Mouse (Mus musculus) forebrain, embryonic 16.5 days (tissue): ENCODE measurements around the gene Bsx. TPM values are rescaled to one million over a fixed set of nuclear protein-coding genes. Genes with fewer than 3 reads are reported as not detected.

Experiments
- ATAC-seq: fragments of 200-750 bp; cut with Nextera tagmentation; 2 replicates; pipeline ENCODE4 v1.8.0; 2017; ENCODE audit warnings: mild to moderate bottlenecking, moderate library complexity
- H3K27ac ChIP-seq: fragments of 300-500 bp; sonication (generic); 2 replicates; pipeline ENCODE4 v1.5.1; 2014; ENCODE audit warnings: low read length, control low read depth
- H3K27me3 ChIP-seq: fragments of 300-500 bp; sonication (generic); replicated peaks from 2 replicates; pipeline ENCODE4 v1.6.1; 2014; ENCODE audit warnings: low read length; ENCODE audit not compliant: control insufficient read depth, insufficient read depth
- H3K36me3 ChIP-seq: fragments of 300-500 bp; sonication (generic); 2 replicates; pipeline ENCODE4 v1.6.1; 2014; ENCODE audit not compliant: control insufficient read depth, insufficient read depth
- H3K4me1 ChIP-seq: fragments of 300-500 bp; sonication (generic); replicated peaks from 2 replicates; pipeline ENCODE4 v1.6.1; 2014; ENCODE audit warnings: low read length; ENCODE audit not compliant: control insufficient read depth, insufficient read depth
- H3K4me2 ChIP-seq: fragments of 300-500 bp; sonication (generic); 2 replicates; pipeline ENCODE4 v1.6.1; 2014; ENCODE audit warnings: mild to moderate bottlenecking, low read length, control low read depth
- H3K4me3 ChIP-seq: fragments of 300-500 bp; sonication (generic); replicated peaks from 2 replicates; pipeline ENCODE4 v1.5.1; 2014; ENCODE audit warnings: mild to moderate bottlenecking, low read length, control low read depth
- H3K9ac ChIP-seq: fragments of 300-500 bp; sonication (generic); replicated peaks from 2 replicates; pipeline ENCODE4 v1.6.1; 2014; ENCODE audit warnings: low read depth, low read length, control low read depth
- H3K9me3 ChIP-seq: fragments of 300-500 bp; sonication (generic); 2 replicates; pipeline ENCODE4 v1.6.1; 2016; ENCODE audit warnings: low read length; ENCODE audit not compliant: control insufficient read depth
- WGBS: fragments of 180-500 bp; shearing (Covaris S2); extraction: QIAGEN DNeasy Blood & Tissue Kit; methylation state at CpG from one replicate; pipeline ENCODE4 v1.1.7; 2014; 5-methylcytosine and 5-hydroxymethylcytosine counted together
- polyA plus RNA-seq: library from polyadenylated mRNA; unstranded; fragments of >200 nt; fragmentation: Nextera tagmentation; extraction: Ambion mirVana; gene quantifications from 2 replicates; pipeline ENCODE4 v1.2.1, GENCODE M21; 2015

Gene Bsx
- polyA plus RNA-seq: 0.29 and 0.61 TPM in 2 replicates

DNA sequence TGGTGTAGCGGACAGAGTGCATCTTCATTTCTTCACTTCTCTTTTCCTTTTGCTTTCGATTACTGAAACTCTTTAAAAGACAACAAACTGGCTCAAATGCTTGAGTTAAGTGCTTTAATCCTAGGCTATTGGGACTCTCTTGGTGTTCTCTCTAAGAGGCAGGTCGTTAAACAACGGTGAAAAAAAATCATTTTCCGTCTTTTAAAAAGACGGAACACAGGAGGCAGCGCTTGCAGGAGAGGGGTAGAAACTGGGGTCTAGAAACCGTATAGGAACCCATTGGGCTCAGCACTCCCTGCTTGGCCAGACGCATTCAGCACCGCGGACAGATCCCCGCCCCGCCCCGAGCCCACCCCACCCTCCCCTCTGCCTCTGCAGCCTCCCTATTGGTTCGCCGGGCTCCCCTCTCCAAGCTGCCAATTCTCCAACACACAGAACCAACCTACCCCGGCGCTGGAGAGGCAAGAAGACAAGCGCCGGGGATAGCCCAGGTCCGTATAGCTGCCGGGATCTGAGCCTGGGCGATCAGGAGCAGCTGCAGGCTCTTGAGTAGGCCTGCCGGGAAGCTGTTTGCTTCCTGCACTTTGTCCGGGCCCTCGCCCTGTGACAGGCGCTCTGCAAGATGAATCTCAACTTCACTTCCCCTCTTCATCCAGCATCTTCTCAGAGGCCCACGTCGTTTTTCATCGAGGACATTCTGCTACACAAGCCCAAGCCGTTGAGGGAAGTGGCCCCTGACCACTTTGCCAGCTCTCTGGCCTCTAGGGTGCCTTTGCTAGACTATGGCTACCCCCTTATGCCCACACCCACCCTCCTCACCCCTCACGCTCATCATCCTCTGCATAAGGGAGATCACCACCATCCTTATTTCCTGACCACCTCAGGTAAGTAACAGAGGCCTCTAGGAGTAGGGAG lies at the start of gene Bsx:
TSS of gene Bsx (plus strand) at position 572 of the 915 bp plus-strand sequence.
- Histone ChIP-seq H3K4me3 (no peak within 1 kb of the TSS), H3K4me1 (peaks cover 16% of the 10 kb centered on the region), H3K4me2 (no peak within 1 kb of the TSS), H3K9ac (no peak within 1 kb of the TSS), H3K9me3 (no peaks in the 10 kb centered on the region), H3K36me3 (no peaks in the 10 kb centered on the region), H3K27ac (no peak within 1 kb of the TSS), H3K27me3 (peaks cover 56% of the 10 kb centered on the region)
- peak; percentile 75 for ATAC-seq
- WGBS: 2% methylated on average over 32 of the region's 32 CpGs

DNA sequence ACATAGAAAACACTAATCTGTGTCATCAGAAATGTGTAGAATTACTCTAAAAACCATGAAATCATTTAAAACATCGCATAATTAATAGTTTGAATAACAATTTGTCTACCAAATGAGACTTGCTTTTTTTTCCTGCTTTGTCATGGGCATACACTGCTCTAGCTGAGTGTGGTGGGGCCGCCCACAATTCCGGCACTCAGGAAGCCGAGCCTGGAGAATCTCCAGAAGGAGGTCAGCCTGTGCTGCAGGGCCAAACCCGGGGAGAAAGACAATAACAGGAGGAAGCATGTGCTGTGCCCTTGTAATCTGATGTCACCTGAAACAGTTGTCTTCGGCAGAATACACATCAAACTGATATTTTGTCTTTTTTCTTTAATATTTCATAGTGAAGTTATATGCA lies 48.3 kb upstream of the Bsx start:
- H3K9ac ChIP-seq: no peak overlapping the region
- WGBS: 41% methylated on average over 6 of the region's 6 CpGs
- peaks cover 7% of the 10 kb centered on the region; the same call in 1 of the 2 replicates for H3K4me1 ChIP-seq
- H3K36me3 ChIP-seq: no peaks in the 10 kb centered on the region
- H3K9me3 ChIP-seq: no peaks in the 10 kb centered on the region
- peak; percentile 39; the same call in 1 of the 2 replicates for ATAC-seq
- no peak overlapping the region for H3K4me2 ChIP-seq
- H3K4me3 ChIP-seq: no peak overlapping the region
- no peaks in the 10 kb centered on the region for H3K27me3 ChIP-seq
- H3K27ac ChIP-seq: no peak overlapping the region

DNA sequence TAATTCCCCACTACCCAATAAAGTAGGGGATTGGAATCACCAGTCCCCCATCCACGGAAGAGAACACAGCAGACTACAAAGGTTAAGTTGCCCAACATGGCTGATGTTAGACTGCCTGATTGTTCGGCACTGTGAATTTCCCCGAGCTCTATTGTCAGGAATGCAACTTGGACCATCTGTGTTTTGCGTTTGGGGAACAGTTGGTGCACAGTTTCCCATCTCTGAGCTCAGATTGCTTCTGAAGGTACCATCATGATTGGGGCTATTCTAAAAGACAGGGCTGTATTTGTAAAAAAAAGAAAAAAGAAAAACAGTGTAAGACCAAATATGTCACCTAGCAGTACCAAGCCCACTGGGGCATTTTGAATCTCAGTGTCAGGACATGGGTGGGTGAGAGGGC lies 46.6 kb upstream of the Bsx start:
- no peaks in the 10 kb centered on the region for H3K27me3 ChIP-seq
- 52% methylated on average over 4 of the region's 4 CpGs for WGBS
- ATAC-seq: no peak

DNA sequence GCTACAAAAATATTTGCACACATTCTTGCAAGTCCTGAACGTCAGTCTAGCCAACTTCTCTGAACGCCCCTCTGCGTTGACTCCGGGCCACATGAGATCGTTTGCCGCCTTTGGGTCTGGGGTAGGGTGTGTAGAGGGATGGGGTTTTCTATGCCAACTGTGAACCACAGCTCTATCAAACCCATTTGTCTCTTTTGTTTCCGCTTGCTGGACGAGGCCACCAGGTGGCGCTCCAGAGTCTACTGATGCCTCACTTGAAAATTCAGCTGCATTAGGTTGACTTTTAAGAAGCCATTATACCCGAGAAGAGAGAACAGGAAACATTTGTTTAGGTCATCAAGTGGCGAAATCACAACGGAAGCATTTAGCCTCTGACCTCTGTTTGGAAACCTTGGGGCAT lies 39.4 kb upstream of the Bsx start:
- no peak overlapping the region for H3K4me3 ChIP-seq
- peak; percentile 49; the same call in 1 of the 2 replicates for ATAC-seq
- H3K9ac ChIP-seq: no peak overlapping the region
- no peaks in the 10 kb centered on the region for H3K36me3 ChIP-seq
- peaks cover 3% of the 10 kb centered on the region; the same call in 1 of the 2 replicates for H3K27me3 ChIP-seq
- no peak overlapping the region for H3K4me2 ChIP-seq
- H3K27ac ChIP-seq: no peak overlapping the region
- 5% methylated on average over 12 of the region's 12 CpGs for WGBS
- H3K9me3 ChIP-seq: no peaks in the 10 kb centered on the region
- H3K4me1 ChIP-seq: no peaks in the 10 kb centered on the region

More for the DNA sequence above, 46.6 kb upstream of the Bsx start:
- H3K4me1 ChIP-seq: no peaks in the 10 kb centered on the region
- H3K9me3 ChIP-seq: no peaks in the 10 kb centered on the region
- H3K36me3 ChIP-seq: no peaks in the 10 kb centered on the region
- no peak overlapping the region for H3K4me3 ChIP-seq
- no peak overlapping the region for H3K4me2 ChIP-seq
- no peak overlapping the region for H3K27ac ChIP-seq
- no peak overlapping the region for H3K9ac ChIP-seq

DNA sequence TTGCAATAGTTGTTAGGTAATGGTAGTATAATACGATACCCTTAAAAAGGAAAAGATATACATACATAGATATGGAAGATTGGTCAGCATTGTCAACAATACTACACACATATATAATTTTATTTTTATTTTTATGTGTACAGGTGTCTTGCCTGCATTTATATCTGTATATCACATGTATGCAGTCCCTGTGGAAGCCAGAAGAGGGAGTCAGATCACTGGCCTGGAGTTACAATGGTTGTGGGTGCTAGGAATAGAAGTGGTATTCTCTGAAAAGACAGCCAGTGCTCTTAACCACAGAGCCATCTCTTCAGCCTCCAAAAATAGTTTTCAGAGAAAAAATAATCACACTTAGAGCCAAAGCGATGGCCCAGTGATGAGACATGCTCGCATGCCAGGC lies 37.2 kb upstream of the Bsx start:
- no peaks in the 10 kb centered on the region for H3K36me3 ChIP-seq
- H3K4me1 ChIP-seq: no peaks in the 10 kb centered on the region
- H3K4me2 ChIP-seq: no peak overlapping the region
- peaks cover 3% of the 10 kb centered on the region; the same call in 1 of the 2 replicates for H3K27me3 ChIP-seq
- no peaks in the 10 kb centered on the region for H3K9me3 ChIP-seq
- 90% methylated on average over 3 of the region's 3 CpGs for WGBS
- H3K27ac ChIP-seq: no peak overlapping the region
- no peak overlapping the region for H3K9ac ChIP-seq
- ATAC-seq: no peak
- H3K4me3 ChIP-seq: no peak overlapping the region

DNA sequence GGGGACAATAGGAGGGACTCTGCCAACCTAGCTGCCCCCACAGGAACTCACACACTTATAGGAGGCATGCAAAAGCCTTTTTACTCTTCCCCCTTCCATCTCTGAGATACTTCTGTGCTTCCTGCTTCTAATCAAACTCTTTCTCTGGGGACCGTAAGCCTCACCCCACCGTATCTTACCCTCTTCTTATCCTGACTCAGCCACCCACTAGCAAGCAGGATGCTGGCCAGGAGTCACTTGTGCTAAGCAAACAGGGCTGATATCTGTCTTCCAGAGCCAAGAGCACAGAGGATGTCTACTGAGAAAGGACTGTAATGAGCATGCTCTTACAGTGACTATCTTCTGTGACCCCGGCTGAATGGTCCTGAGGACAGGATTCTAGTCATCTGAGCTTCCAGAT lies 34.3 kb upstream of the Bsx start:
- peaks cover 3% of the 10 kb centered on the region; the same call in 1 of the 2 replicates for H3K27me3 ChIP-seq
- H3K4me3 ChIP-seq: no peak overlapping the region
- no peaks in the 10 kb centered on the region for H3K4me1 ChIP-seq
- no peak for ATAC-seq
- no peak overlapping the region for H3K27ac ChIP-seq
- WGBS: 88% methylated on average over 3 of the region's 3 CpGs
- no peaks in the 10 kb centered on the region for H3K36me3 ChIP-seq
- no peak overlapping the region for H3K4me2 ChIP-seq
- no peak overlapping the region for H3K9ac ChIP-seq
- no peaks in the 10 kb centered on the region for H3K9me3 ChIP-seq

DNA sequence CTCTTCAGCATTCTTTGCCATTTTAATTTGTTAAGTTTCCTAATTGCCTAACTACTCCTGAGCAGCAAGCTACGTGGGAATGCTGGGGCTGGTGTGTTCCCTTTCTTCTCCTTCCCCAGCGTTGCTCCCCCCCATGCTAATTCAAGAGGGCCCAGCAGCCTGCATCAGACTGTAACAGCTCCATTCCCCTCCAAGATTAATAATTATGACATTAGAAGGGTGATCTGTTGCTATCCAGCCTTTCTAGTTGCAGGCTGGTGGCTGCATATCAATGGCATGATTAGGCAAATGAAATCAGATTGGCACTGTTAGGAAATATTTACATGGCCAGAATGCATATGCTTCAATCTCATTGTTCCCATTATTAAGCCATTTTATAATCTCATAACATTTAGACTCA lies 22.4 kb upstream of the Bsx start:
- Histone ChIP-seq H3K9ac (no peak overlapping the region), H3K36me3 (no peaks in the 10 kb centered on the region), H3K4me3 (no peak overlapping the region), H3K4me2 (no peak overlapping the region), H3K4me1 (no peaks in the 10 kb centered on the region), H3K9me3 (no peaks in the 10 kb centered on the region), H3K27me3 (peaks cover 25% of the 10 kb centered on the region), H3K27ac (no peak overlapping the region)
- ATAC-seq: no peak
- WGBS: 13% methylated on average over 2 of the region's 2 CpGs

DNA sequence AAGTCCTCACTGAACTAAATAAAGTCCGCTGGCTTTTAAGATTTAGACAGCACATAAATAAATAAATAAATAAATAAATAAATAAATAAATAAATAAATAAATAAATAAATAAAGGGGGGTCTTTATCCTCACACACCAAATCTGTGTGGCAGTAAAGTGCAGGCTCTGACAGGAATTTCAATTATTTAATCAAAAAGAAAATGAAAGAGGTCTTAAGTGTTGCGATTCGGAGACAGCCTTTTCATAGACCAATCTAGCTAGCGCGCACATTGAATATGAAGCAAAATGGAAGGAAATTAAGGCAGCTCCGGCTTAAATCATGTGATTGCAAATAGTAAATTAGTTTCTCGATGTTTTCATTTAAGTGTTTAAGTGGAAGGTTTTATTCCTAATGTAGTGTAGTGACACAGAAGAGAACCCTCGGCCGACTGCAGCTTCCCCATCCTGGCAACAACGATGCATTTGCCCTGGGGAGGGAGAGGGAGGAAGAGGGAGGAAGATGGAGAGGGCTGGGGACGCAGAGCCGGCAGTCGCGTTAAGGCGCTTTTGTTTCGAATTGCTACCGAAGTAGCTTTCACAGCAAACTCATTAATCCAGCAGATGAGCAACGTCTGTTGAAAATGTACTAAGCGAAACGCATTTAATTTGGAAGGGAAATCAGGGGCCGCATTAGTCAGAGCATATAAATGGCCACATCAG lies 15.3 kb upstream of the Bsx start:
- H3K9me3 ChIP-seq: no peaks in the 10 kb centered on the region
- 0 out of 2 replicates have a peak overlapping the region, but pooled peaks have one; percentile 22 for H3K9ac ChIP-seq
- peak; percentile 45 for ATAC-seq
- peak overlapping the region; percentile 42 for H3K4me3 ChIP-seq
- H3K27ac ChIP-seq: no peak overlapping the region
- peaks cover 8% of the 10 kb centered on the region; the same call in 1 of the 2 replicates for H3K4me1 ChIP-seq
- H3K27me3 ChIP-seq: peaks cover 52% of the 10 kb centered on the region
- H3K4me2 ChIP-seq: peak overlapping the region; percentile 66
- 2% methylated on average over 21 of the region's 21 CpGs for WGBS
- no peaks in the 10 kb centered on the region for H3K36me3 ChIP-seq

DNA sequence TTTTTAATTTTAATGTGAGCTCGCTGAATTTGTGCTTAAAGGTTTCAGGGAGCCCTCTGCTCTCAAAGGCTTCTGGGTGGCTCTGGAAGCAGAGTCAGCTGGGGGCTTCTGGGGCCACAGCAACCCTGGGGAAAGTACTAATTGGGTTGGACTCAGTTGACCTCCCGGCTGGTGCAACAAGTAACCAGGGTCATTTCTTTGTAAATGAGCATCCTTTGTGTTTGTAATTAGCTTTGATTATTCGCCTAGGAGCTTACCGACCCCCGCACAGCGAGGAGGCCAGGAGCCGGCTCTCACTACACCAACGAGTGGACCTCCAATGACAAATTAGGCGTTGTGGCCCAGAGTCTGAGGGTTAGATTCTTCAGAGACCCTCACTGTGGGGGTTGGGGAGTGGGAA lies 14.7 kb upstream of the Bsx start:
- Histone ChIP-seq H3K9ac (0 out of 2 replicates have a peak overlapping the region, but pooled peaks have one; percentile 22), H3K4me3 (peak overlapping the region; percentile 42), H3K9me3 (no peaks in the 10 kb centered on the region), H3K4me1 (peaks cover 8% of the 10 kb centered on the region; the same call in 1 of the 2 replicates), H3K36me3 (no peaks in the 10 kb centered on the region), H3K27ac (no peak overlapping the region), H3K27me3 (peaks cover 49% of the 10 kb centered on the region), H3K4me2 (peak overlapping the region; percentile 66)
- peak; percentile 23; the same call in 1 of the 2 replicates for ATAC-seq
- under 1% methylated on average over 9 of the region's 9 CpGs for WGBS
